Mouse (Mus musculus) heart, adult 2 months (tissue): ENCODE results near the gene Trim39. TPM values are rescaled to one million over a fixed set of nuclear protein-coding genes. Genes with fewer than 3 reads are reported as not detected.
"Not testable (repeated sequence)": the region's sequence is repeated elsewhere in the genome, so short reads cannot be mapped to it uniquely, and the experiment has no call there.

Source experiments
- DNase-seq, 2 experiments: peaks; one replicate each; pipeline ENCODE4 v3.0.0; 2021
- H3K27ac ChIP-seq: fragments of 200-600 bp; 2 replicates; pipeline ENCODE4 v1.8.1; 2022
- H3K27me3 ChIP-seq: fragments of 200-500 bp; 2 replicates; pipeline ENCODE4 v1.6.1; 2012; ENCODE audit warnings: mild to moderate bottlenecking, low read length, inconsistent platforms, mixed read lengths; ENCODE audit not compliant: control insufficient read depth, insufficient read depth
- H3K36me3 ChIP-seq: fragments of 200-500 bp; 2 replicates; pipeline ENCODE4 v1.6.1; 2012; ENCODE audit warnings: low read length, inconsistent platforms; ENCODE audit not compliant: control insufficient read depth, insufficient read depth
- H3K4me1 ChIP-seq: fragments of 200-500 bp; 2 replicates; pipeline ENCODE4 v1.6.1; 2011; ENCODE audit warnings: low read length; ENCODE audit not compliant: control insufficient read depth, insufficient read depth
- H3K4me3 ChIP-seq: fragments of 200-600 bp; 2 replicates; pipeline ENCODE4 v1.8.1; 2022
- H3K79me2 ChIP-seq: fragments of 200-500 bp; replicated peaks from 2 replicates; pipeline ENCODE4 v1.6.1; 2012; ENCODE audit warnings: mild to moderate bottlenecking, inconsistent platforms, low read length, moderate library complexity, mixed read lengths; ENCODE audit not compliant: control insufficient read depth, insufficient read depth
- H3K9ac ChIP-seq: fragments of 200-500 bp; 2 replicates; pipeline ENCODE4 v1.6.1; 2012; ENCODE audit warnings: low read depth, mild to moderate bottlenecking, control low read depth, inconsistent platforms, low read length, mixed read lengths
- CTCF ChIP-seq: fragments of 200-600 bp; IDR thresholded peaks from 2 replicates; pipeline ENCODE4 v1.8.1; 2022; ENCODE audit warnings: antibody characterized with exemption, mild to moderate bottlenecking, moderate library complexity
- EP300 ChIP-seq: fragments of 200-500 bp; IDR thresholded peaks from 2 replicates; pipeline ENCODE4 v1.6.1; 2011; ENCODE audit warnings: low read depth, low read length, control low read depth; ENCODE audit not compliant: insufficient read depth
- POLR2A ChIP-seq: fragments of 200-500 bp; IDR thresholded peaks from 2 replicates; pipeline ENCODE4 v1.6.1; 2011; ENCODE audit warnings: mild to moderate bottlenecking, low read depth, low read length, control low read depth; ENCODE audit not compliant: insufficient read depth
- WGBS: fragments of 180-500 bp; shearing (Covaris S2); methylation state at CpG from one replicate; pipeline ENCODE4 v1.1.7; 2018; 5-methylcytosine and 5-hydroxymethylcytosine counted together
- intact Hi-C: fragments of 180-260 bp; cut with DNase I; formaldehyde crosslinking; loops from one replicate; pipeline ENCODE4 v1.15.1; 2025
- polyA plus RNA-seq: library from polyadenylated mRNA; depleted of rRNA; stranded (reverse); fragments of >200 nt; gene quantifications from 2 replicates; pipeline ENCODE4 v1.2.3, GENCODE M21; 2012
- total RNA-seq, 2 experiments: library from RNA; stranded (reverse); gene quantifications; 2 replicates each; pipeline ENCODE4 v1.2.3; 2021

Gene Trim39
- total and polyA plus RNA-seq, 3 experiments, result 6.0 to 7.6 (median 6.7) TPM

GRCm38 (mm10) chr17:36240637-36241213 is 31.3 kb downstream of the Trim39 start:
- peaks cover 8% of the 10 kb centered on the region; the same call in 1 of the 2 replicates for H3K27me3 ChIP-seq
- H3K79me2 ChIP-seq, result no peaks in the 10 kb centered on the region
- H3K9ac ChIP-seq, result no peak overlapping the region
- DNase-seq, result no peak
- TF ChIP-seq CTCF, result no peak
- no peak for TF ChIP-seq POLR2A
- no peak for TF ChIP-seq EP300
- H3K4me3 ChIP-seq, result no peak overlapping the region
- H3K27ac ChIP-seq, result no peak overlapping the region
- 16% methylated on average over 5 of the region's 5 CpGs for WGBS
- intact Hi-C loops, result no loop called here
- H3K36me3 ChIP-seq, result no peaks in the 10 kb centered on the region
- H3K4me1 ChIP-seq, result no peaks in the 10 kb centered on the region

- intact Hi-C loops, result no loop called here
- Histone ChIP-seq H3K36me3 (no peaks in the 10 kb centered on the region), H3K4me1 (no peaks in the 10 kb centered on the region), H3K4me3 (peak overlapping the region; percentile 26), H3K79me2 (no peaks in the 10 kb centered on the region), H3K27ac (no peak overlapping the region), H3K9ac (no peak overlapping the region), H3K27me3 (peaks cover 11% of the 10 kb centered on the region)
- 2% methylated on average over 27 of the region's 27 CpGs for WGBS
- no peak for TF ChIP-seq POLR2A
- TF ChIP-seq CTCF, result no peak
- TF ChIP-seq EP300, result no peak
- no peak for DNase-seq
These were observed 34.6 kb downstream of the Trim39 start for GRCm38 (mm10) chr17:36237321-36237921.

DNA sequence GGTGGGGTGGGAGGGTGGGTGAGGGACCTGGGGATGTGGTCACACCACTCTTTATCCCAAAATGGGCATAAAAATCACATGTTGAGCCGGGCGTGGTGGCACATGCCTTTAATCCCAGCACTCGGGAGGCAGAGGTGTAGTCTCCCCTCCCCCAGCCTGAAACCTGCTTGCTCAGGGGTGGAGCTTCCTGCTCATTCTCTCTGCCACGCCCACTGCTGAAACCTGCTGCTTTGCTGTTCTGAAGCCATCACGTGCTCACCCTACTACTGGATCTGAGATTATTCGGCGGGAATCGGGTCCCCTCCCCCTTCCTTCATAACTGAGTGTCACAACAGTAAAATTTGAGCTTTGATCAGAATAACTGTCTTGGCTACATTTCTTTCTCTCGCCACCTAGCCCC is 36.7 kb downstream of the Trim39 start:
- intact Hi-C loops, H3K9ac ChIP-seq, H3K4me3 ChIP-seq, H3K79me2 ChIP-seq, H3K36me3 ChIP-seq, DNase-seq, H3K27ac ChIP-seq, H3K4me1 ChIP-seq: not testable (repeated sequence)
- H3K27me3 ChIP-seq, result peaks cover 11% of the 10 kb centered on the region
- 19% methylated on average over 9 of the region's 9 CpGs for WGBS

GRCm38 (mm10) chr17:36233572-36233971 is 38.5 kb downstream of the Trim39 start:
- intact Hi-C loops, result no loop called here
- no peak overlapping the region for H3K9ac ChIP-seq
- no peaks in the 10 kb centered on the region for H3K36me3 ChIP-seq
- peaks cover 12% of the 10 kb centered on the region for H3K27me3 ChIP-seq
- no peak overlapping the region for H3K4me3 ChIP-seq
- no peak overlapping the region for H3K27ac ChIP-seq
- 66% methylated on average over 5 of the region's 5 CpGs for WGBS
- TF ChIP-seq EP300, result no peak
- no peak for TF ChIP-seq POLR2A
- no peak for TF ChIP-seq CTCF
- no peaks in the 10 kb centered on the region for H3K4me1 ChIP-seq
- no peaks in the 10 kb centered on the region for H3K79me2 ChIP-seq
- DNase-seq, result no peak

GRCm38 (mm10) chr17:36231318-36231717 is 40.7 kb downstream of the Trim39 start:
- no peaks in the 10 kb centered on the region for H3K36me3 ChIP-seq
- H3K9ac ChIP-seq, result no peak overlapping the region
- H3K27me3 ChIP-seq, result peaks cover 5% of the 10 kb centered on the region
- H3K27ac ChIP-seq, result no peak overlapping the region
- intact Hi-C loops, result no loop called here
- H3K79me2 ChIP-seq, result no peaks in the 10 kb centered on the region
- no peak overlapping the region for H3K4me3 ChIP-seq
- TF ChIP-seq POLR2A (no peak), CTCF (no peak; the same call in none of the 2 replicates), EP300 (no peak)
- 5% methylated on average over 36 of the region's 36 CpGs for WGBS
- no peaks in the 10 kb centered on the region for H3K4me1 ChIP-seq
- DNase-seq, result peak; percentile 72 to 76

GRCm38 (mm10) chr17:36229046-36229445 is 43.0 kb downstream of the Trim39 start:
- intact Hi-C loops, result no loop called here
- WGBS, result 3% methylated on average over 5 of the region's 5 CpGs

More at GRCm38 (mm10) chr17:36229046-36229445, 43.0 kb downstream of the Trim39 start:
- no peaks in the 10 kb centered on the region for H3K79me2 ChIP-seq
- no peaks in the 10 kb centered on the region for H3K36me3 ChIP-seq
- peaks cover 10% of the 10 kb centered on the region for H3K27me3 ChIP-seq
- H3K4me3 ChIP-seq, result no peak overlapping the region
- TF ChIP-seq CTCF, result no peak
- TF ChIP-seq POLR2A, result no peak
- TF ChIP-seq EP300, result no peak
- H3K9ac ChIP-seq, result no peak overlapping the region
- no peaks in the 10 kb centered on the region for H3K4me1 ChIP-seq
- DNase-seq, result no peak
- no peak overlapping the region for H3K27ac ChIP-seq
